Mouse (Mus musculus) megakaryocyte-erythroid progenitor cell, adult 5 weeks (primary cell): ENCODE results near the gene Clec18a. TPM values are rescaled to one million over a fixed set of nuclear protein-coding genes. Genes with fewer than 3 reads are reported as not detected.

Experiments used
- polyA plus RNA-seq: library from polyadenylated mRNA; stranded (reverse); fragments of >175 nt; gene quantifications from 2 replicates; pipeline ENCODE4 v1.2.3, GENCODE M21; 2012

The Clec18a gene
- 0.06 and 0.09 TPM in 2 replicates for polyA plus RNA-seq

DNA sequence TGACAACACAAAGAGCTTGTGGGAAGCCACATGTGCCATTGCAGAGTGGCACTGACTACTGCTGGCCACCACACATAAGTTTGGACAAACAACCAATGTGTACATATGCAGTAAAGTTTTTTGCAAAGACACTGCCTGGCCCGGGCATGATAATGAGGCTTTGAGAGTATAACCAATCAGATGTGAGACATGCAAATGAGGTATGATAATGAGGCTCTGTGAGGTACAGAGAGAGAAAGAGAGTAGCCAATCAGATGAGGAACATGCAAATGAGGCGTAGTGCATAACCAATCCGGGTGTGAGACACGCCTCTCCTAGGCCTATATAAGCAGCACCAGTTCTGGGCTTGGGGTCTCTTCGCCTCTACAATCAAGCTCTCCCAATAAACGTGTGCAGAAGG lies at the start of gene Clec18a:
TSS of gene Clec18a (minus strand) at position 101 of the 400 bp plus-strand sequence.

GRCm38 (mm10) chr8:111093865-111094718 lies 1.9 kb upstream of the Clec18a start, which contains the start of gene Pdpr:
Gene Pdpr (plus strand): TSS chr8:111094630.

GRCm38 (mm10) chr8:111056158-111056663 lies 36.0 kb downstream of the Clec18a start, which contains the start of gene Exosc6:
Gene Exosc6 (plus strand): TSS chr8:111056339.

DNA sequence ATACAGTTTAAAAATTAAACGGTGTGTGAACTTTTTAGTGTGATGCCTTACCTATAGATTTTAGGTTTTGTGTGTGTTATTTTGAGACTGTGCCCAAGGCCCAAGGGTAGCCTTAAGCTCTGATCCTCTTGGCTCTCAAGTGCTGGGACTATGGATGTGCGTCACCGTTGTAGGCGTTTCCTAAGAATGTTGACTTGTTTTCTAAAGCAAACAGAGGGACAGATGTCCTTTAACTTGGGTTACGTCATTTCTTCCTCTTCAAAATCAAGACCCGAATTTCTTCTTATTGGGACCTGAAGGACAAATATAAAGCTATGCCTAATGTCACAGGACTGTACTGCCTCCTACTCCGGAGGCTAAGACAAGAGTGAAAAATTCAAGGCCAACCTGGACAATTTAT lies 59.3 kb downstream of the Clec18a start, which contains the start of gene Aars:
TSS of gene Aars (plus strand) at position 229 of the 400 bp plus-strand sequence.

DNA sequence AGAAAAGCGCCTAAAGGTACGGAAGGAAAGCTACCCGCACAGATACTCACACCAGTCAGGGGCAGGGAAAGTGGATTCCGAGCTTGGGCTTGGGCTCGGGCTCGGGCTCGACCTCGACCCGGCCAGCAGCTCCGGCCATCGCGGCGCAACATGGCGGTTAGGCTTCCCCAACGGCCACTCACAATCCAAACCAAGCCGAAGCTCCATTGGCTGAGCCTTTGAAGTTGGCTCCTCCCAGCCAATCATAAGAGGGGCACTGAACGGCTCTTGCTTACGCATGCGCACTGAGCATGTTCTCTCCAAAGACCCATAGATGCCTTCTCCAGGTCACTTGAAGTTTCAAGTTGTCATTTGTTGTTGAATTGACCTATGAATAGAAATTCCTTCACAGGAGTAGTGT lies 60.7 kb downstream of the Clec18a start, which contains the start of gene Ddx19b:
TSS of gene Ddx19b (minus strand) at position 180 of the 400 bp plus-strand sequence.

Other genes with a start within 250 kb of the Clec18a start
- 12.8 and 18.4 TPM in 2 replicates for gene Cog4, start 245.8 kb downstream of the Clec18a start, polyA plus RNA-seq
- gene Sf3b3, start 245.6 kb downstream of the Clec18a start, polyA plus RNA-seq = 9.8 and 10.7 TPM in 2 replicates
- 6.7 and 7.1 TPM in 2 replicates for gene Fuk, start 189.9 kb downstream of the Clec18a start, polyA plus RNA-seq
- gene St3gal2, start 172.5 kb downstream of the Clec18a start, polyA plus RNA-seq = 14.0 and 17.7 TPM in 2 replicates
- gene Ddx19a, start 94.6 kb downstream of the Clec18a start, polyA plus RNA-seq = 46.3 and 58.1 TPM in 2 replicates
- gene Ddx19b, start 60.7 kb downstream of the Clec18a start, polyA plus RNA-seq = 3.0 and 3.2 TPM in 2 replicates
- gene Aars, start 59.3 kb downstream of the Clec18a start, polyA plus RNA-seq = 14.1 and 17.4 TPM in 2 replicates
- 113 and 121 TPM in 2 replicates for gene Exosc6, start 36.1 kb downstream of the Clec18a start, polyA plus RNA-seq
- gene Pdpr, start 2.2 kb upstream of the Clec18a start, polyA plus RNA-seq = 4.3 and 4.5 TPM in 2 replicates
- 11.8 and 13.5 TPM in 2 replicates for gene Glg1, start 166.8 kb upstream of the Clec18a start, polyA plus RNA-seq
- 3.5 and 4.3 TPM in 2 replicates for gene Rfwd3, start 207.8 kb upstream of the Clec18a start, polyA plus RNA-seq
- 16.3 and 17.2 TPM in 2 replicates for gene Mlkl, start 245.8 kb upstream of the Clec18a start, polyA plus RNA-seq